Mouse (Mus musculus) kidney, adult 2 months (tissue): ENCODE data around the gene 1700056E22Rik.

Experiments
- CTCF ChIP-seq: fragments of 200-500 bp; conservative IDR thresholded peaks from 2 replicates; pipeline ENCODE4 v1.5.1; 2011; ENCODE audit warnings: low read depth, mild to moderate bottlenecking, control low read depth, low read length, moderate library complexity, mixed read lengths; ENCODE audit not compliant: insufficient read depth, insufficient read length
- POLR2A ChIP-seq: fragments of 200-500 bp; IDR thresholded peaks from one replicate; pipeline ENCODE4 v1.6.1; 2011; ENCODE audit warnings: low read depth, low read length, control low read depth

- no peak for TF ChIP-seq CTCF
- TF ChIP-seq POLR2A, result no peak
Observed at GRCm38 (mm10) chr1:184042745-184043144, 8.6 kb upstream of the 1700056E22Rik start.
